Comparison of ENCODE assay signal across 8 mouse cellular contexts in the genomic region with DNA sequence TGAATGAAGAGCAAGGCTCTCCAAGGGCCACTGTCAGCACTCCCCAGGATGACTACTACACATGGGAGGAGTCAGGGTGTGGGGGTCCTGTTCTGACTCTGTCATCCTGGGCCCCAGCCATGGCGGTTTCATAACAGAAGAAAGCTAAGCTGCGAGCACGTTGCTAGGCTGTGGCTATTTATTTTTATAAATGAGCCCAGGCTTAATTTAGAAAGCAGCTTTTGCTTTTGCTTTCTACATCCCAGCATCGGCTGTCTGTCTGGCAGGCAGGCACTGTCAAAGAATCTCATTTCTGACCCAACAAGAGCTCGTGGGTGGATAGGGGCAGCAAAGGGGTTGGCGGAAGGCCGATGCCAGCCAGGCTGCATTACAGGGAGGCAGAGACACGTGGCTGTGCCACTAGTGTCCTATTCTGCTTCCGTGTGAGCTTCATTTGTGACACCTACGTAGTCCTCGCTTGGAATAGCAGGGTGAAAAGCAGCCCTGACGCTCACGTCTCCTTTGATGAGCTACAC.
DNase-seq lines count a peak whose midpoint lies in the region; ATAC-seq lines count a peak whose summit lies in the region.

No protein-coding gene starts in this region.

- ATAC-seq in common myeloid progenitor, adult 5-6 weeks (replicated peaks; ENCODE audit: low read depth, poor library complexity, severe bottlenecking), result peak; percentile 43

- peak; percentile 77 for DNase-seq in Muller cell, postnatal 12 days (ENCODE audit: inconsistent ontology term)
- peak; percentile 80 to 82 for DNase-seq in heart, postnatal 10 days
- DNase-seq in left cerebral cortex, postnatal 14 days (ENCODE audit: low spot score in 2 of 2), result peak; percentile 80 to 91
- DNase-seq in right cerebral cortex, postnatal 36 days (ENCODE audit: low spot score in 2 of 2), result peak; percentile 88 to 95
- no peak for DNase-seq in retina, postnatal 1 day
- no peak for DNase-seq in c-Kit-positive CD71-positive TER-119-positive erythroid progenitor cells, embryonic 14.5 days (ENCODE audit: low spot score)
- no peak for DNase-seq in cerebellum, postnatal 4 days (ENCODE audit: low spot score in 2 of 2)

- intact Hi-C loops in heart, postnatal 10 days (cut with DNase I), result loop anchor here (5.0 to 10.0 kb wide), 2 partner anchors 117 to 244 kb away; no protein-coding TSS in a partner anchor
- intact Hi-C loops in left cerebral cortex, postnatal 14 days (cut with DNase I), result loop anchor here (5.0 to 10.0 kb wide), 3 partner anchors 117 to 254 kb away; no protein-coding TSS in a partner anchor

Comparison
In these comparisons a context has a peak if more than half of its experiments do, and no peak if none do; other contexts are left out.
1. DNase-seq: peak in Muller cell, postnatal 12 days (single experiment), heart, postnatal 10 days (2 of 2), left cerebral cortex, postnatal 14 days (2 of 2) and right cerebral cortex, postnatal 36 days (2 of 2); none in retina, postnatal 1 day (single experiment), c-Kit-positive CD71-positive TER-119-positive erythroid progenitor cells, embryonic 14.5 days (single experiment) and cerebellum, postnatal 4 days (0 of 2).